Mouse (Mus musculus) bone marrow macrophage, adult 2 months (primary cell): ENCODE data around the gene Gm9008.

ENCODE experiments used
- CTCF ChIP-seq: IDR thresholded peaks from 2 replicates; pipeline ENCODE4 v1.5.1; 2012; ENCODE audit warnings: low read depth, mild to moderate bottlenecking, low read length, moderate library complexity
- POLR2A ChIP-seq: IDR thresholded peaks from 2 replicates; pipeline ENCODE4 v1.6.1; 2012; ENCODE audit warnings: mild to moderate bottlenecking, low read depth, low read length, borderline replicate concordance

GRCm38 (mm10) chr6:76510200-76510599 is 12.6 kb upstream of the Gm9008 start:
- TF ChIP-seq CTCF, result no peak
- no peak for TF ChIP-seq POLR2A
